Mouse (Mus musculus) brain, embryonic 14.5 days (tissue): ENCODE data around the gene Lrig3.

Source experiments
- CTCF ChIP-seq: fragments of 200-500 bp; IDR thresholded peaks from 2 replicates; pipeline ENCODE4 v1.5.1; 2012; ENCODE audit warnings: inconsistent platforms, mild to moderate bottlenecking, moderate library complexity, borderline replicate concordance; ENCODE audit not compliant: insufficient read depth, insufficient read length; ENCODE audit errors: extremely low read depth
- POLR2A ChIP-seq: fragments of 200-500 bp; IDR thresholded peaks from 2 replicates; pipeline ENCODE4 v1.6.1; 2012; ENCODE audit warnings: mild to moderate bottlenecking, inconsistent platforms, borderline replicate concordance; ENCODE audit not compliant: poor library complexity, insufficient read depth, insufficient read length, severe bottlenecking; ENCODE audit errors: extremely low read depth

DNA sequence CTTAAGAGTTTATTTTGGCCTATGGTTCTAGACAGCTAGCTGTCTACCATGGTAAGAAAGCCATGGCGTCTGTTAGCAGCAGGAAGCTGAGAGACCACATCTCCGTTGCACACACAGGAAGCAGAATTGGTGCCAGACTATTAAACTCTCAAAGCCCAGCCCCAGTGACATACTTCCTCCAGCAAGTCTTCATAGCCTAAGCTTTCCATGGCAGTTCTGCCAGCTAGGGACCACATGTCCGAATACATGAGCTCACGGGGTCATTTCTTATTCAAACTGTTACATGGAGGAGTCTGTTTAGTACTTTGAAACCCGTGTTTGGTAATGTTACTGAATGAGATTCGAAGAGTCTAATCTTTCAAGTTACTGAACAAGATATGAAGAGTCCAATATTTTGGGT lies 33.6 kb downstream of the Lrig3 start:
- TF ChIP-seq POLR2A (no peak), CTCF (no peak)
